Mouse (Mus musculus) embryo, embryonic 10.5 days (tissue): ENCODE data around the gene Olfr684.

ENCODE experiments used
- DNase-seq: peaks from one replicate; pipeline ENCODE4 v3.0.0-alpha.2; 2015; ENCODE audit warnings: low spot score

Olfr684 gene

GRCm38 (mm10) chr7:105163553-105163952 lies at the start of gene Olfr684:
Gene Olfr684 (minus strand): TSS chr7:105163653.
- DNase-seq, result no peak

GRCm38 (mm10) chr7:105207385-105207784 lies 43.9 kb upstream of the Olfr684 start, which contains the start of gene Olfr686:
Gene Olfr686 (minus strand): TSS chr7:105207485.
- no peak for DNase-seq

GRCm38 (mm10) chr7:105185912-105186311 lies 22.5 kb upstream of the Olfr684 start, which contains the start of gene Olfr685:
Gene Olfr685 (minus strand): TSS chr7:105186012.
- no peak for DNase-seq

- DNase-seq, result peak; percentile 4
Measured at GRCm38 (mm10) chr7:105170773-105171172, 7.3 kb upstream of the Olfr684 start.

GRCm38 (mm10) chr7:105146912-105147311 lies 16.5 kb downstream of the Olfr684 start, which contains the start of gene Olfr683:
Gene Olfr683 (minus strand): TSS chr7:105147012.
- DNase-seq, result no peak

- DNase-seq, result no peak
Measured at GRCm38 (mm10) chr7:105141275-105141674, 22.2 kb downstream of the Olfr684 start.

GRCm38 (mm10) chr7:105116536-105116935 lies 46.9 kb downstream of the Olfr684 start, which contains the start of gene Olfr681:
Gene Olfr681 (plus strand): TSS chr7:105116836.
- no peak for DNase-seq
